Mouse (Mus musculus) CH12.LX (cell line): ENCODE measurements around the gene Selenof. TPM values are rescaled to one million over a fixed set of nuclear protein-coding genes. Genes with fewer than 3 reads are reported as not detected.

Experiments
- DNase-seq: peaks from one replicate; pipeline ENCODE4 v3.0.0-alpha.2; 2013; ENCODE audit errors: extremely low read depth
- H3K27ac ChIP-seq: 2 replicates; pipeline ENCODE4 v1.5.1; 2012; ENCODE audit warnings: low read depth, mild to moderate bottlenecking, control low read depth, moderate library complexity; ENCODE audit not compliant: insufficient read depth
- H3K27me3 ChIP-seq: replicated peaks from 2 replicates; pipeline ENCODE3; 2012; ENCODE audit warnings: inconsistent platforms
- H3K36me3 ChIP-seq, 2 experiments: replicated peaks in 1 of 2; 2 replicates each; pipeline versions ENCODE3 to v1.6.1; 2012; ENCODE audit warnings: inconsistent platforms in 1 of 2, low read length in 1 of 2, mild to moderate bottlenecking in 1 of 2, mixed read lengths in 1 of 2, moderate library complexity in 1 of 2; ENCODE audit not compliant: control insufficient read depth in 1 of 2, insufficient read depth in 1 of 2
- H3K4me1 ChIP-seq, 2 experiments: 2 replicates each; pipeline ENCODE4 v1.6.1; 2012; ENCODE audit warnings: inconsistent platforms in 1 of 2, moderate library complexity in 1 of 2; ENCODE audit not compliant: insufficient read depth in 2 of 2, control insufficient read depth in 1 of 2
- H3K4me2 ChIP-seq: 2 replicates; pipeline ENCODE4 v1.6.1; 2012; ENCODE audit warnings: low read depth, mild to moderate bottlenecking, control low read depth; ENCODE audit not compliant: poor library complexity, insufficient read depth, severe bottlenecking
- H3K4me3 ChIP-seq, 3 experiments: fragments of 150-350 bp in 1 of 3; sonication (generic) in 1 of 3; replicated peaks in 1 of 3; 2 replicates each; pipeline versions ENCODE3 to v1.5.1; 2011 to 2012; ENCODE audit warnings: low read depth in 2 of 3, low read length in 2 of 3, mild to moderate bottlenecking in 2 of 3, moderate library complexity in 2 of 3, control low read depth in 1 of 3, improper control_type of control experiment in 1 of 3, inconsistent platforms in 1 of 3, mixed read lengths in 1 of 3; ENCODE audit not compliant: poor library complexity in 1 of 3
- H3K79me2 ChIP-seq: replicated peaks from 2 replicates; pipeline ENCODE4 v1.6.1; 2012; ENCODE audit warnings: mild to moderate bottlenecking, moderate library complexity; ENCODE audit not compliant: control insufficient read depth, poor library complexity, insufficient read depth, severe bottlenecking; ENCODE audit errors: extremely low read depth
- H3K9ac ChIP-seq: 2 replicates; pipeline ENCODE4 v1.6.1; 2012; ENCODE audit warnings: low read depth, mild to moderate bottlenecking, control low read depth, moderate library complexity; ENCODE audit not compliant: insufficient read depth
- H3K9me3 ChIP-seq: replicated peaks from 2 replicates; pipeline ENCODE3; 2012; ENCODE audit warnings: low read length, inconsistent platforms, mixed read lengths
- CHD2 ChIP-seq: IDR thresholded peaks from 2 replicates; pipeline ENCODE4 v1.6.1; 2011; ENCODE audit warnings: low read length, improper control_type of control experiment
- CTCF ChIP-seq, 2 experiments: IDR thresholded peaks in 1 of 2; conservative IDR thresholded peaks in 1 of 2; 2 replicates each; pipeline ENCODE4 v1.5.1; 2011 to 2012; ENCODE audit warnings: low read depth in 2 of 2, low read length in 2 of 2, improper control_type of control experiment in 1 of 2, inconsistent platforms in 1 of 2, mild to moderate bottlenecking in 1 of 2, moderate library complexity in 1 of 2
- ELF1 ChIP-seq: IDR thresholded peaks from 2 replicates; pipeline ENCODE4 v1.6.1; 2014; ENCODE audit warnings: low read depth, mild to moderate bottlenecking, inconsistent platforms, low read length, improper control_type of control experiment
- ETS1 ChIP-seq: conservative IDR thresholded peaks from 2 replicates; pipeline ENCODE4 v1.6.1; 2012; ENCODE audit warnings: low read depth, mild to moderate bottlenecking, inconsistent platforms, low read length, improper control_type of control experiment, moderate library complexity
- GABPA ChIP-seq: IDR thresholded peaks from 2 replicates; pipeline ENCODE4 v1.6.1; 2012; ENCODE audit warnings: low read depth, low read length, improper control_type of control experiment, inconsistent platforms; ENCODE audit not compliant: insufficient replicate concordance
- JUN ChIP-seq: IDR thresholded peaks from 2 replicates; pipeline ENCODE4 v1.6.1; 2011; ENCODE audit warnings: low read depth, mild to moderate bottlenecking, low read length, improper control_type of control experiment, moderate library complexity; ENCODE audit not compliant: insufficient read depth
- JUND ChIP-seq: conservative IDR thresholded peaks from 2 replicates; pipeline ENCODE4 v1.6.1; 2011; ENCODE audit warnings: low read depth, low read length, improper control_type of control experiment
- MAX ChIP-seq: IDR thresholded peaks from 2 replicates; pipeline ENCODE4 v1.6.1; 2011; ENCODE audit warnings: low read length, improper control_type of control experiment
- MEF2A ChIP-seq: IDR thresholded peaks from 2 replicates; pipeline ENCODE4 v1.6.1; 2014; ENCODE audit warnings: low read depth, mild to moderate bottlenecking, inconsistent platforms, low read length, improper control_type of control experiment, borderline replicate concordance
- MXI1 ChIP-seq: IDR thresholded peaks from 2 replicates; pipeline ENCODE4 v1.6.1; 2011; ENCODE audit warnings: mild to moderate bottlenecking, low read depth, low read length, improper control_type of control experiment
- RAD21 ChIP-seq: IDR thresholded peaks from 2 replicates; pipeline ENCODE4 v1.6.1; 2011; ENCODE audit warnings: low read depth, mild to moderate bottlenecking, low read length, improper control_type of control experiment, moderate library complexity
- RCOR1 ChIP-seq: conservative IDR thresholded peaks from 2 replicates; pipeline ENCODE4 v1.6.1; 2012; ENCODE audit warnings: low read depth, mild to moderate bottlenecking, inconsistent platforms, low read length, improper control_type of control experiment
- SMC3 ChIP-seq: IDR thresholded peaks from 2 replicates; pipeline ENCODE4 v1.6.1; 2011; ENCODE audit warnings: low read depth, low read length, improper control_type of control experiment
- TCF12 ChIP-seq: IDR thresholded peaks from 2 replicates; pipeline ENCODE4 v1.6.1; 2014; ENCODE audit warnings: low read depth, mild to moderate bottlenecking, inconsistent platforms, low read length, improper control_type of control experiment
- USF1 ChIP-seq: IDR thresholded peaks from 2 replicates; pipeline ENCODE4 v1.6.1; 2014; ENCODE audit warnings: low read depth, mild to moderate bottlenecking, inconsistent platforms, low read length, improper control_type of control experiment
- dilution Hi-C: fragments of 300-500 bp; cut with MboI; formaldehyde crosslinking; loops from 2 replicates; pipeline ENCODE4 v1.14.3; 2020; ENCODE audit warnings: low sequenced_read_pairs; ENCODE audit not compliant: extremely low pct_unique_long_range_greater_than_20kb, extremely low pct_ligation_motif_present
- in situ Hi-C: fragments of 300-500 bp; cut with MboI; formaldehyde crosslinking; loops from 3 replicates; pipeline ENCODE4 v1.14.3; 2019; ENCODE audit warnings: low sequenced_read_pairs, low pct_ligation_motif_present, low pct_unique_long_range_greater_than_20kb, mixed read lengths
- polyA plus RNA-seq: library from polyadenylated mRNA; unstranded; fragments of >175 nt; gene quantifications from 2 replicates; pipeline ENCODE4 v1.2.1, GENCODE M21; 2012; ENCODE audit warnings: low read depth; ENCODE audit not compliant: insufficient read length
- total RNA-seq, 2 experiments: library from RNA; depleted of rRNA; stranded (reverse); fragments of 300-350 nt in 1 of 2; fragments of >200 nt in 1 of 2; gene quantifications; 2 replicates each; pipeline ENCODE4 v1.2.3; 2012 to 2014

Selenof gene
- total and polyA plus RNA-seq, 3 experiments: 528 to 1,358 (median 678) TPM

- H3K27ac ChIP-seq: no peak overlapping the region
- H3K9ac ChIP-seq: no peak overlapping the region
- no peaks in the 10 kb centered on the region for H3K27me3 ChIP-seq
- no peak overlapping the region for H3K4me2 ChIP-seq
- TF ChIP-seq CHD2 (no peak), ETS1 (no peak), MXI1 (no peak), MAX (no peak), ELF1 (no peak), RAD21 (no peak), MEF2A (no peak), TCF12 (no peak), RCOR1 (no peak), JUN (no peak), USF1 (no peak), GABPA (no peak)
- no peak overlapping the region for H3K4me3 ChIP-seq
- peaks cover 2 to 31% of the 10 kb centered on the region in 2 experiments; a peak in 3 of 4 replicates for H3K4me1 ChIP-seq
- DNase-seq: no peak
- in situ Hi-C loops: no loop called here
- dilution Hi-C loops: no loop called here
- no peaks in the 10 kb centered on the region for H3K9me3 ChIP-seq
- H3K79me2 ChIP-seq: peaks cover 4% of the 10 kb centered on the region; the same call in 1 of the 2 replicates
- H3K36me3 ChIP-seq: peaks cover 0 to 9% of the 10 kb centered on the region in 2 experiments
Measured at GRCm38 (mm10) chr3:144527918-144528317, 42.2 kb upstream of the Selenof start.

DNA sequence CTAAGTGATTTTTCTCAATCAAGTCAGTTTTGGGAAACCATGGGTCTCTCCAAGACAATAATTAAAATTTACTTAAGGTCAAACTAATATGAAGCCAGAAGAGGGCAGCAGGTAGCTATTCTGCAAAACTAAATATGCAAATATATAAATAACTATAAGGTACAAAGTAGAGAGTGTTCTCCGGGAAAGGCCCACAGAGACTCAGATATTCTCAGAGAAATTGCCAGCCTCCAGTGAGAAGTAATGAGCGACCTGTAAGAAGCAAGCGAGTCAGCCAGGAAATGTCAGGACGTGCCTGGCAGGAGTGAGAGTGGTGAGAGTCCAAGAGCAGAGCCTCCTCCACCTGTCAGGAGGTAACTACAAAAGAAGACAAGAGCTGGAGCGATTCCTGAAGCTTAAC is 39.1 kb upstream of the Selenof start:
- Histone ChIP-seq H3K9ac (no peak overlapping the region), H3K79me2 (peaks cover 4% of the 10 kb centered on the region; the same call in 1 of the 2 replicates), H3K4me2 (no peak overlapping the region), H3K4me1 (peaks cover 0 to 33% of the 10 kb centered on the region in 2 experiments; a peak in 3 of 4 replicates), H3K9me3 (no peaks in the 10 kb centered on the region), H3K27me3 (no peaks in the 10 kb centered on the region), H3K4me3 (no peak overlapping the region), H3K36me3 (peaks cover 0 to 4% of the 10 kb centered on the region in 2 experiments), H3K27ac (no peak overlapping the region)
- dilution Hi-C loops (no loop called here), in situ Hi-C loops (loop anchor here (5.0 kb wide), 1 partner anchor 86 kb away; no protein-coding TSS in a partner anchor)
- DNase-seq: peak; percentile 35
- TF ChIP-seq CTCF (conservative IDR thresholded peaks at IDR 0.05 in 1 of 2, IDR thresholded peaks at IDR 0.05 in 1 of 2; ENCODE audit: low read depth in 2 of 2, low read length in 2 of 2) (peak in 1 of 2 experiments; percentile 68; a peak in 2 of 4 replicates), RAD21 (peak; percentile 58), JUND (no peak), SMC3 (peak; percentile 42), TCF12 (no peak)
